Mouse (Mus musculus) cerebellum, adult 18-20 months (tissue): ENCODE data around the gene Ssbp3.

Source experiments
- DNase-seq, 2 experiments: peaks; one replicate each; pipeline ENCODE4 v3.0.0; 2021

The Ssbp3 gene

GRCm38 (mm10) chr4:106935583-106935935, 25.1 kb downstream of the Ssbp3 start:
- DNase-seq = no peak

- no peak for DNase-seq
These were observed 25.5 kb downstream of the Ssbp3 start for GRCm38 (mm10) chr4:106936041-106936440.

GRCm38 (mm10) chr4:106936741-106937140, 26.2 kb downstream of the Ssbp3 start:
- DNase-seq = no peak

GRCm38 (mm10) chr4:106938506-106939222, 28.2 kb downstream of the Ssbp3 start:
- DNase-seq = no peak

- peak; percentile 79 to 81 for DNase-seq
These were observed 28.9 kb downstream of the Ssbp3 start for GRCm38 (mm10) chr4:106939223-106939918.

- DNase-seq = peak in 1 of 2 experiments; percentile 47
These were observed 29.4 kb downstream of the Ssbp3 start for GRCm38 (mm10) chr4:106939919-106940227.

GRCm38 (mm10) chr4:106940945-106941344, 30.4 kb downstream of the Ssbp3 start:
- peak in 1 of 2 experiments; percentile 38 for DNase-seq

- DNase-seq = no peak
These were observed 31.0 kb downstream of the Ssbp3 start for GRCm38 (mm10) chr4:106941475-106941874.

- no peak for DNase-seq
These were observed 32.0 kb downstream of the Ssbp3 start for GRCm38 (mm10) chr4:106942491-106942890.

GRCm38 (mm10) chr4:106943627-106944026, 33.1 kb downstream of the Ssbp3 start:
- peak; percentile 58 to 67 for DNase-seq

- DNase-seq = no peak
These were observed 34.4 kb downstream of the Ssbp3 start for GRCm38 (mm10) chr4:106944898-106945297.

GRCm38 (mm10) chr4:106947741-106948140, 37.2 kb downstream of the Ssbp3 start:
- DNase-seq = no peak

GRCm38 (mm10) chr4:106948546-106948945, 38.0 kb downstream of the Ssbp3 start:
- DNase-seq = no peak

- no peak for DNase-seq
These were observed 38.7 kb downstream of the Ssbp3 start for GRCm38 (mm10) chr4:106949200-106949599.

- no peak for DNase-seq
These were observed 40.3 kb downstream of the Ssbp3 start for GRCm38 (mm10) chr4:106950801-106951200.

GRCm38 (mm10) chr4:106951455-106951854, 41.0 kb downstream of the Ssbp3 start:
- DNase-seq = no peak

GRCm38 (mm10) chr4:106953221-106953620, 42.7 kb downstream of the Ssbp3 start:
- DNase-seq = no peak

- peak; percentile 83 to 85 for DNase-seq
These were observed 43.3 kb downstream of the Ssbp3 start for GRCm38 (mm10) chr4:106953760-106954159.

- peak; percentile 68 for DNase-seq
These were observed 45.5 kb downstream of the Ssbp3 start for GRCm38 (mm10) chr4:106955729-106956712.

GRCm38 (mm10) chr4:106958117-106958516, 47.6 kb downstream of the Ssbp3 start:
- no peak for DNase-seq

GRCm38 (mm10) chr4:106958561-106958960, 48.1 kb downstream of the Ssbp3 start:
- DNase-seq = no peak

GRCm38 (mm10) chr4:106959506-106960302, 49.2 kb downstream of the Ssbp3 start:
- DNase-seq = no peak
